Mouse (Mus musculus): ENCODE data around the gene Zfp579.

DNA sequence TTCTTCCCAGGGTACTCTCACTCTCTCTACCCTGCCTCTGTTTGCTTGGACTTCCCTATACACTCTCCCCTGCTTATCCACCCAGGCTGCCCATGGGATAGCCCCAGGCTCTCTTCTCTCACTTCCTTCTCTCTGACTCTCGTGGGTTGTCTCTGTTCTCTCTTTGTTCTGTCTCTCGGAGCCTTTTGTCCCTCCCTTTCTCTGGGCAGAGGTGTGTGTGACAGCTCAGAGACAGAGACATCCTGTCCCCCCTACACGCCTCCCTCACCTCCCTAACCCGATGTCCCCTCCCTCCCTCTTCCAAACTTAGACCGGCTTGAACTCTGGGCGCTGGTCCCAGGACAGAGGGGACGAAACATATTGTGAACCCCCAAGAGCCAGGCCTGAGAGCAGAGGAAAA lies 24.2 kb downstream of the Zfp579 start:
- TF ChIP-seq CTCF (IDR thresholded peaks at IDR 0.05; ENCODE audit: borderline replicate concordance, insufficient read depth, low read length) = no peak
- TF ChIP-seq POLR2A (IDR thresholded peaks at IDR 0.05; ENCODE audit: low read depth, low read length) = no peak
